9 mouse cellular contexts compared by ENCODE assay signal in the genomic region with DNA sequence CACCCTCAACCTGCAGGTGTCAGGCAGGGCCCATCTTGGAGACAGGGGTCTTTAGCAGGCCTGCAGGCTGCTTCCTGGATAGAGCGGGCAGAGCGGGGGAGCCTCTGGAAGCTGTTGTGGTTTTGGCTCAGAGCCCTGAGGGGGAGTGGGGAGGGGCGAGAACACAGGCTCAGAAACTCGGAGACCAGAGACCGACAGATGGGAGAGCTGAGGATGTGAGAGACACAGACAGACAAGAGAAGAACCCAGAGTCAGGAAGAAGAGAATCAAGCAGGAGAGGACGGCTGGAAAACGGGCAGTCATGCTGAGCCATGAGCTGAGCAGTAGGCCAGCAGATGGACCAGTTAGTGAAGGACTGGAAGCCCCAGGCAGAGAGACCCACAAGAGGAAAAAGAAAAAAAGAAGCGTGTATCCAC. TPM values are rescaled to one million over a fixed set of nuclear protein-coding genes. Genes with fewer than 3 reads are reported as not detected.
DNase-seq lines count a peak whose midpoint lies in the region; ATAC-seq and TF ChIP-seq lines count a peak whose summit lies in the region.
"Had no signal": no experiment of that assay in that cellular context is flagged by ENCODE, and none has a peak within 500 bp of the region (broad histone marks: within the 10 kb centered on the region; RNA-seq: fewer than 3 reads in every experiment).

No protein-coding gene starts in this region.

- 35% methylated on average over 8 of the region's 8 CpGs for whole genome bisulfite sequencing in kidney, embryonic 16.5 days
- WGBS in cerebellum, adult 2 months = 2% methylated on average over 8 of the region's 8 CpGs

- no peaks in the 10 kb centered on the region for H3K27me3 ChIP-seq in kidney, embryonic 16.5 days (ENCODE audit: insufficient read depth, low read length)
- no peaks in the 10 kb centered on the region for H3K27me3 ChIP-seq in cerebellum, adult 2 months (ENCODE audit: control insufficient read depth, insufficient read depth, low read length)

- H3K27ac ChIP-seq in kidney, embryonic 16.5 days (ENCODE audit: low read length) = no peak overlapping the region
- H3K27ac ChIP-seq in cerebellum, adult 2 months (ENCODE audit: insufficient read depth, low read length) = peak overlapping the region; percentile 42
- H3K27ac ChIP-seq: limb, embryonic 12.5 days had no signal

- H3K4me3 ChIP-seq in kidney, embryonic 16.5 days (ENCODE audit: low read length) = no peak overlapping the region
- H3K4me3 ChIP-seq in cerebellum, adult 2 months (replicated peaks; ENCODE audit: insufficient read depth, low read depth, low read length) = no peak overlapping the region
- H3K4me3 ChIP-seq: limb, embryonic 12.5 days had no signal

- H3K36me3 ChIP-seq in kidney, embryonic 16.5 days (ENCODE audit: insufficient read depth, low read length) = no peaks in the 10 kb centered on the region
- H3K36me3 ChIP-seq: limb, embryonic 12.5 days had no signal

- no peak for TF ChIP-seq POLR2A in cerebellum, adult 2 months (IDR thresholded peaks at IDR 0.05; ENCODE audit: borderline replicate concordance, insufficient read depth, low read length)

- peaks cover 4% of the 10 kb centered on the region; the same call in 1 of the 2 replicates for H3K4me1 ChIP-seq in kidney, embryonic 16.5 days (ENCODE audit: insufficient read depth, low read length)
- H3K4me1 ChIP-seq in cerebellum, adult 2 months (ENCODE audit: control insufficient read depth, insufficient read depth, low read length) = peaks cover 73% of the 10 kb centered on the region

- TF ChIP-seq CTCF in cerebellum, adult 2 months (IDR thresholded peaks at IDR 0.05; ENCODE audit: borderline replicate concordance, insufficient read depth, low read depth, low read length) = no peak

- DNase-seq in kidney, postnatal 4 days = peak; percentile 60 to 64
- DNase-seq in cerebellum, adult 2 months = peak; percentile 61 to 72
- peak; percentile 25 to 42 for DNase-seq in frontal cortex, postnatal 25 days (ENCODE audit: low spot score in 2 of 2)
- DNase-seq in right cerebral cortex, adult 2 months (ENCODE audit: low spot score in 2 of 2) = peak; percentile 64 to 72
- no peak for DNase-seq in gastrocnemius, adult 18-20 months (ENCODE audit: low spot score)
- DNase-seq in heart, postnatal 36 days = no peak
- no peak for DNase-seq in heart, postnatal 10 days

- no peaks in the 10 kb centered on the region for H3K9me3 ChIP-seq in kidney, embryonic 16.5 days (ENCODE audit: low read length)
- H3K9me3 ChIP-seq: limb, embryonic 12.5 days had no signal

- intact Hi-C loops in heart, postnatal 36 days (cut with DNase I) = no loop called here
- intact Hi-C loops in heart, postnatal 10 days (cut with DNase I) = no loop called here

- H3K4me2 ChIP-seq in kidney, embryonic 16.5 days (replicated peaks; ENCODE audit: low read depth, low read length) = no peak overlapping the region
- H3K4me2 ChIP-seq: limb, embryonic 12.5 days had no signal

- no peak for ATAC-seq in kidney, embryonic 16.5 days (ENCODE audit: low FRiP score, low TSS enrichment)

- no peak overlapping the region for H3K9ac ChIP-seq in kidney, embryonic 16.5 days (replicated peaks; ENCODE audit: low read length)
- H3K9ac ChIP-seq: limb, embryonic 12.5 days had no signal

RNA-seq across cellular contexts. Expression of gene Xkr7, which starts 14.2 kb away (rescaled TPM):
- not detected in 2 replicates for polyA plus RNA-seq in kidney, embryonic 16.5 days (2015; fragmentation: Nextera tagmentation; extraction: Ambion mirVana)
- polyA plus RNA-seq in cerebellum, adult 2 months (2012; rRNA removed) = 9.5 and 11.6 TPM in 2 replicates
- not detected for total RNA-seq in gastrocnemius, adult 18-20 months (2021)
- total RNA-seq in heart, postnatal 36 days (2021) = not detected
- total RNA-seq in heart, postnatal 10 days (2021) = not detected
- polyA plus RNA-seq: limb, embryonic 12.5 days had no signal

RNA-seq across cellular contexts. Expression of gene Ccm2l, which starts 19.9 kb away (rescaled TPM):
- polyA plus RNA-seq in kidney, embryonic 16.5 days (2015; fragmentation: Nextera tagmentation; extraction: Ambion mirVana) = 1.8 and 2.4 TPM in 2 replicates
- polyA plus RNA-seq in cerebellum, adult 2 months (2012; rRNA removed) = 9.0 and 11.4 TPM in 2 replicates
- total RNA-seq in gastrocnemius, adult 18-20 months (2021) = 1 to 10 TPM; 3.3 to 4.1 TPM
- total RNA-seq in heart, postnatal 36 days (2021) = 10 to 100 TPM; 16.0 to 23.1 TPM
- total RNA-seq in heart, postnatal 10 days (2021) = 10 to 100 TPM; 26.9 to 29.1 TPM

RNA-seq across cellular contexts. Expression of gene Pdrg1, which starts 30.7 kb away (rescaled TPM):
- polyA plus RNA-seq in kidney, embryonic 16.5 days (2015; fragmentation: Nextera tagmentation; extraction: Ambion mirVana) = 115 and 130 TPM in 2 replicates
- polyA plus RNA-seq in cerebellum, adult 2 months (2012; rRNA removed) = 131 and 133 TPM in 2 replicates
- total RNA-seq in gastrocnemius, adult 18-20 months (2021) = 10 to 100 TPM; 72.1 to 77.5 TPM
- 100 to 1,000 TPM; 120 to 130 TPM for total RNA-seq in heart, postnatal 36 days (2021)
- 10 to 100 TPM; 74.9 to 81.3 TPM for total RNA-seq in heart, postnatal 10 days (2021)

Comparison
In these comparisons a context has a peak if more than half of its experiments do, and no peak if none do; other contexts are left out.
1. DNase-seq: peak in kidney, postnatal 4 days (2 of 2), cerebellum, adult 2 months (2 of 2), frontal cortex, postnatal 25 days (2 of 2) and right cerebral cortex, adult 2 months (2 of 2); none in gastrocnemius, adult 18-20 months (single experiment), heart, postnatal 36 days (0 of 2) and heart, postnatal 10 days (0 of 2).